Mouse (Mus musculus): ENCODE results near the gene Rora. TPM values are rescaled to one million over a fixed set of nuclear protein-coding genes. Genes with fewer than 3 reads are reported as not detected.

Gene Rora
- polyA plus RNA-seq, 1 experiment, result 24.1 TPM

DNA sequence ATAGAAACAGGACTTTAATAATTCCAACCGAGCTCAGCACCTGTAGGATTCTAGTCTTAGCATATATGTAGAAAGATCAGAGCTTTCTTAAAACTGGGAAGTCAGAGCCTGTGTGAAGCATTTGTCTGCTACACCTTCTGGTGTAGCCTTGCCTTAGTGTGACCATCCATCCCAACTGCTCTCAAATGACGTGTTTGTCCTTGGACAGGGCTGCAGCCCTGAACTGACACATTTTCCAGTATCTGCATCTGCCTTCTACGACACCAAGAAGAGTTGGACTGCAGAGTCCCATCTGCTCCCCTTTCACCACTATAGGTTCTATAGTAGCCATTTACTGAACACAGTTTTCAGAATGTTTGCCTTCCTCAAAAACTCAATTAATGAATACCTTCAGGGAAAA is 776.9 kb downstream of the Rora start:
- Histone ChIP-seq H3K36me3 (ENCODE audit: control insufficient read depth, insufficient read depth, low read length) (no peaks in the 10 kb centered on the region), H3K4me1 (ENCODE audit: control insufficient read depth, insufficient read depth, low read length) (no peaks in the 10 kb centered on the region), H3K27me3 (ENCODE audit: control insufficient read depth, insufficient read depth, low read length) (no peaks in the 10 kb centered on the region), H3K4me3 (ENCODE audit: control insufficient read depth, low read depth, low read length) (no peak overlapping the region), H3K27ac (ENCODE audit: control insufficient read depth, insufficient read depth, low read depth, low read length) (no peak overlapping the region)
- no peak for TF ChIP-seq POLR2A (IDR thresholded peaks at IDR 0.05; ENCODE audit: control insufficient read depth, low read depth, low read length)
- TF ChIP-seq CTCF (IDR thresholded peaks at IDR 0.05; ENCODE audit: control insufficient read depth, insufficient read depth, insufficient replicate concordance, low read depth, low read length), result no peak

DNA sequence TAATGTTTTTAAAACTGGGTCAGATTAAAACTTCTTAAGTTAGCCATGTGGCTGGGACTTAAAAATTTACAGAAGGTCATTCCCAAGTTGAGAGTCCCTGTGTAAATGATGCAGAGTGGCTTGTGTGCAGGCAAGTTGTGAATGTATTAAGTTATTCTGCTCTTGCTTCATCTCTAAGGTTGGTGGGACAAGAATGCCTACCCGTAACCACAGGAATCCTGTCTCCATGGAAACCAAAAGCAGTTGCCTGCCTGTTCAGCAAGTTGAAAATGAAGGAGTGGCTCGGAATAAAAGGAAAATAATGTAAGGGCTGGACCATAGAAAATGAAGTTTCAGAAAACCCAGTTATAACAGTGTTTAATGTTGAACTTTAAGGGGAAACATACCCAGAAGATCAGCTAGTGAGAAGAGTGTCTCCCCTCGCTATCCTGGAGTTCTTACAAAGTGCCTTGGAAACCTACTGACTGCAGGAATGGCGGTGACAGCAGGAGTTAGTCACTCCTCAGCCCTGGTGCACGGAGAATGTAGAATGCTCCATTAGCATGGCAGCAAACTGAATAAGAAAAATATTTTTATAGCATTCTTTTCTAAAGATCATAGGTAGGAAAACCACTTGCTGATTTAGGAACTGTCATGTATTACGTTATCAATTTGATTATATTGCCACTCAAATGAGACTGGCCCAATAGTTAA is 778.4 kb downstream of the Rora start:
- no peak overlapping the region for H3K27ac ChIP-seq (ENCODE audit: control insufficient read depth, insufficient read depth, low read depth, low read length)
- H3K4me1 ChIP-seq (ENCODE audit: control insufficient read depth, insufficient read depth, low read length), result no peaks in the 10 kb centered on the region
- TF ChIP-seq POLR2A (IDR thresholded peaks at IDR 0.05; ENCODE audit: control insufficient read depth, low read depth, low read length) (no peak), CTCF (IDR thresholded peaks at IDR 0.05; ENCODE audit: control insufficient read depth, insufficient read depth, insufficient replicate concordance, low read depth, low read length) (no peak)

DNA sequence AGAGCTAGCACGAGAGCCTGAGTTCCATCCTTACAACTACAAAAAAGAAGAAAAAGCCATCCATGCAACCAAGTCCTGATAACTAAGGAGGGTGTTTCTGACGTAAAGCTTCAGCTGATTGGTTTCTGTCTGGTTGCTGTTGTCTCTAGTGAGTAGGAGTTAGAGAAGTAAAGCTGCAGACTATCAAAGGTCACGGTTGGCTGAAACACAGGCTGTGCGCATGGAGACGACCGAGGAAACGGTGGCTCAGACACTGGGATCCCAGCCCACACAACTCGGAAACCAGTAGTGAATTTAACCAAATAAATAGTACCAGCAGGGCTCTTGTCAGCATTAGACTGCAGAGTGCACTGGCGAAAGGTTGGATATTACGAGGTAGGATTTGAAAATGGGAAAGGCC is 781.6 kb downstream of the Rora start:
- Histone ChIP-seq H3K27ac (ENCODE audit: control insufficient read depth, insufficient read depth, low read depth, low read length) (no peak overlapping the region), H3K4me3 (ENCODE audit: control insufficient read depth, low read depth, low read length) (no peak overlapping the region), H3K27me3 (ENCODE audit: control insufficient read depth, insufficient read depth, low read length) (no peaks in the 10 kb centered on the region), H3K4me1 (ENCODE audit: control insufficient read depth, insufficient read depth, low read length) (no peaks in the 10 kb centered on the region; the same call in 1 of the 2 replicates), H3K36me3 (ENCODE audit: control insufficient read depth, insufficient read depth, low read length) (no peaks in the 10 kb centered on the region)
- TF ChIP-seq POLR2A (IDR thresholded peaks at IDR 0.05; ENCODE audit: control insufficient read depth, low read depth, low read length) (no peak), CTCF (IDR thresholded peaks at IDR 0.05; ENCODE audit: control insufficient read depth, insufficient read depth, insufficient replicate concordance, low read depth, low read length) (no peak)

More for the DNA sequence above, 778.4 kb downstream of the Rora start:
- H3K4me3 ChIP-seq (ENCODE audit: control insufficient read depth, low read depth, low read length), result no peak overlapping the region
- H3K27me3 ChIP-seq (ENCODE audit: control insufficient read depth, insufficient read depth, low read length), result no peaks in the 10 kb centered on the region
- H3K36me3 ChIP-seq (ENCODE audit: control insufficient read depth, insufficient read depth, low read length), result no peaks in the 10 kb centered on the region

DNA sequence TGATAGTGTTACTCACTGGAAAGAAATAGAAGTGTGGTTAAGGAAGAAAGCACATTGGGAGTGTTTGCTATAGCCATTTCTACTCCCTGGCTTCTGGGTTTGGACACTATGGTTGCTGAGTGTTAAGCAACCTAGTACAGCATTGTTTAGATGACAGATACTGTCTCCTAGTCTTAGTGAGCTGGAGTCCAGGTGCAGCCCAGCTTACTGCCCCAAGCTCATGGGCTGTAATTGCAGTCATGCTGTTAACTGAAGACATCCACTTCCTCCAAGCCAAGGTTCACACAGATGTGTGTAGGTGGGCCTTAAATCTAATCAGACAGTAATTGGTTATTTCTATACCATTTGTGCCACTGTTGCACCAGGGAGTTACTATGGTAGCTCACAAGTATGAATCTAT is 782.1 kb downstream of the Rora start:
- H3K27ac ChIP-seq (ENCODE audit: control insufficient read depth, insufficient read depth, low read depth, low read length), result no peak overlapping the region
- H3K4me3 ChIP-seq (ENCODE audit: control insufficient read depth, low read depth, low read length), result no peak overlapping the region
- H3K4me1 ChIP-seq (ENCODE audit: control insufficient read depth, insufficient read depth, low read length), result no peaks in the 10 kb centered on the region; the same call in 1 of the 2 replicates
- no peaks in the 10 kb centered on the region for H3K36me3 ChIP-seq (ENCODE audit: control insufficient read depth, insufficient read depth, low read length)
- H3K27me3 ChIP-seq (ENCODE audit: control insufficient read depth, insufficient read depth, low read length), result no peaks in the 10 kb centered on the region
- TF ChIP-seq CTCF (IDR thresholded peaks at IDR 0.05; ENCODE audit: control insufficient read depth, insufficient read depth, insufficient replicate concordance, low read depth, low read length), result no peak
- no peak for TF ChIP-seq POLR2A (IDR thresholded peaks at IDR 0.05; ENCODE audit: control insufficient read depth, low read depth, low read length)
